Mouse (Mus musculus) cortical plate, adult 2 months (tissue): ENCODE data around the gene Ccdc33. TPM values are rescaled to one million over a fixed set of nuclear protein-coding genes. Genes with fewer than 3 reads are reported as not detected.

Experiments used
- H3K27ac ChIP-seq: fragments of 200-500 bp; 2 replicates; pipeline ENCODE4 v1.5.1; 2012; ENCODE audit warnings: low read length, control low read depth, inconsistent platforms; ENCODE audit not compliant: insufficient read depth
- H3K4me1 ChIP-seq: fragments of 200-500 bp; 2 replicates; pipeline ENCODE4 v1.6.1; 2011; ENCODE audit warnings: low read length; ENCODE audit not compliant: control insufficient read depth, insufficient read depth
- H3K4me3 ChIP-seq: fragments of 200-500 bp; 2 replicates; pipeline ENCODE4 v1.5.1; 2011; ENCODE audit warnings: mild to moderate bottlenecking, low read length, control low read depth; ENCODE audit not compliant: insufficient read depth
- CTCF ChIP-seq: fragments of 200-500 bp; IDR thresholded peaks from 2 replicates; pipeline ENCODE4 v1.5.1; 2011; ENCODE audit warnings: mild to moderate bottlenecking, control low read depth, low read length; ENCODE audit not compliant: insufficient read depth; ENCODE audit errors: extremely low read depth
- POLR2A ChIP-seq: fragments of 200-500 bp; IDR thresholded peaks from 2 replicates; pipeline ENCODE4 v1.6.1; 2011; ENCODE audit warnings: mild to moderate bottlenecking, low read length, control low read depth; ENCODE audit not compliant: insufficient read depth; ENCODE audit errors: extremely low read depth
- polyA plus RNA-seq: library from polyadenylated mRNA; depleted of rRNA; stranded (reverse); fragments of >200 nt; gene quantifications from 2 replicates; pipeline ENCODE4 v1.2.3, GENCODE M21; 2012

Gene Ccdc33
- polyA plus RNA-seq, 1 experiment = 1.7 TPM

DNA sequence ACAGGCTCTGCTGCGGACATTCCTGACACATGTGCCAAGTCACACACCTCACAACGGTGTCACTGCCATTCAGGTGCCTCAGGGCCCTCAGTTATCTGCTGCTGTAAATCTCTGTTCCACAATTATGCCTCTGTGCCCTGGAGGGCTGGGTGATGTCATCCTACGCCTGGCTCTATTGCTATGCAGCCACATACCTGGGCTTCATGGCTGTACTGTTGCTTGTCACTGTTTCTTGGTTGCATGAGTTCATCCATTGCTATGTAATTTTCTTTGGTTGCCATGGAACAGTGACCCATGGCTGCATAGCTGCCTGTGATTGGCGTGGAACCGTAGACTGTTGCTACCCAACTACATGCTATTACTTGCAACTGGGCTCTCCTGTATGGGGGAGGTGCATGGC lies 63.0 kb downstream of the Ccdc33 start:
- no peak overlapping the region for H3K27ac ChIP-seq
- H3K4me3 ChIP-seq = no peak overlapping the region
- no peak for TF ChIP-seq POLR2A
- 0 out of 2 replicates have a peak, but pooled peaks cover 4% of the 10 kb centered on the region for H3K4me1 ChIP-seq

DNA sequence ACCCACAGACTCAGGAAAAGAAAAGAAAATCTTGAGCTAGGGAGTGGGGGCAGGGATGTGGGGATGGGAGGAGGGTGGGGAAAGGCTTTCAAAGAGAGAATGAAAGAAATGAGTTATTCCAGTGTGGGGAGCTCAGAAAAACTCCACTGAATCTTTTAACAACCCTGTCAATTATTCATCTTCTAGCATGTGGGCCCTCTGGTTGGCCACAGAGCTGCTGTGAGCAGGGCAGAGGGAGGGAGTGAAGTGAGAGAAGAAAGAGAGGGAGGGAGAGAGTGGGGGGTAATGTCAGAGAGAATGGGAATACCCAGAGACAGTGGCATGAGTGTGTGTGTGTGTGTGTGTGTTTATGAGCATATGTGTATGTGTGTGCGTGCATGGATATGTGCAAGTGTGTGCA lies 64.6 kb downstream of the Ccdc33 start:
- TF ChIP-seq CTCF = no peak
- TF ChIP-seq POLR2A = no peak
- no peak overlapping the region for H3K27ac ChIP-seq
- H3K4me1 ChIP-seq = peaks cover 3% of the 10 kb centered on the region; the same call in 1 of the 2 replicates
- H3K4me3 ChIP-seq = no peak overlapping the region

DNA sequence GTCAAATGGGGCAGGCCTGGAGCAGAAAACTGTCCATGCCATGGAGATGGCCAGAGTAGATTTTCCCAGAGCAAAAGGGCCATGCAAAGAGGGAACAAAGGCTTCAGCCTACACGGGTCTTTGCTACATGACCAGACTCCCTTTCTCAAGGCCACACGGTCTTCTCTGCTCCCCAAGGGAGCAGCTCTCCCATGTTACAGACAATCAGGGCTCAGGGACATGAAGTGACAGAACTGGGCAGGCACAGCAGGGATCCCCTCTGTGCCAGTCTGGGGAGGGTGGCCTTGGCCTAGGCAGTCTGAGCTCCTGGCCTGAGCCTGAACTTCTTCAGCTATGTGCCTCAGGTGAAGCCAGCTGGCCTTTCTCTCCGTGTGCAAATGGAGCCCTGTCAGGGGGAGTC lies 65.1 kb downstream of the Ccdc33 start:
- no peak overlapping the region for H3K27ac ChIP-seq
- H3K4me1 ChIP-seq = peaks cover 3% of the 10 kb centered on the region; the same call in 1 of the 2 replicates
- TF ChIP-seq POLR2A (no peak), CTCF (no peak)
- no peak overlapping the region for H3K4me3 ChIP-seq

DNA sequence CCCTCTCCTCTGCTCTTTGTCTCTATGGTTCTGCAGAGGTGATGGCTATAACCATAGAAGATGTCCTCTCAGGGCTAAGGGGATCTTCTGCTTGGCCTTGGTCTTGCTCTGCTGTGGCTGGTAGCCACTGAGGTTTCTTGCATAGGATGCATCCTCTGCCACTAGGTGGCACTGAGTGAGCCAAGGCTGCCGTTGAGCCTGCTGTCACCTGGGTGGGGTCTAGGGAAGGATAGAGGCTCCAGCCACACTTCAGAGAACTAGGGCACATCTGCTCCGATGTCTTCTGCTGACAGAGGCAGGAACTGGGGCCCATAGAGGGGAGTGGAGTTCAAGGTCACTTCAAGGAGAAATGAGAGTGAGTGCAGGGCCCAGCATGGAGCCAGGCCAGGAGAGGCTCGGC lies 65.5 kb downstream of the Ccdc33 start:
- peaks cover 3% of the 10 kb centered on the region; the same call in 1 of the 2 replicates for H3K4me1 ChIP-seq
- TF ChIP-seq CTCF (peak; percentile 81), POLR2A (no peak)
- no peak overlapping the region for H3K4me3 ChIP-seq
- no peak overlapping the region for H3K27ac ChIP-seq

DNA sequence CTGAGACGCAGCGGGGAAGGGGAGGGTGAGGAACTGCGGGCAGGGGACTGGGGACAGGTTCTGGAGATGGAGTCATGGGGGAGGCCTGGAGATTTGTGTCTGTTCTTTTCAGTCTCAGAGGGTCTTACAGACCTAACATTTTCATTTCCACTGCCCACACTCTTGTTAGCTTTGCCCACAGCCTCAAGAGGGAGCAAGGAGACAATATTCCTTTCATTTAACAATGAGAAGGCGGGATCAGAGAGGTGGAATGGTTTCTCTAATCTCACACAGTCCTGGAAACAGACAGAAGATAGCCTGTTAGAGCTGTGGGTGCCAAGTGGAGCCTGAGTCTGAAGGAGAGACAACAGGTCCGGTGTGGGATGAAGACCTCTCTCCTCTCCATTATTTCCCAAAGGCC lies 66.7 kb downstream of the Ccdc33 start:
- H3K27ac ChIP-seq = no peak overlapping the region

DNA sequence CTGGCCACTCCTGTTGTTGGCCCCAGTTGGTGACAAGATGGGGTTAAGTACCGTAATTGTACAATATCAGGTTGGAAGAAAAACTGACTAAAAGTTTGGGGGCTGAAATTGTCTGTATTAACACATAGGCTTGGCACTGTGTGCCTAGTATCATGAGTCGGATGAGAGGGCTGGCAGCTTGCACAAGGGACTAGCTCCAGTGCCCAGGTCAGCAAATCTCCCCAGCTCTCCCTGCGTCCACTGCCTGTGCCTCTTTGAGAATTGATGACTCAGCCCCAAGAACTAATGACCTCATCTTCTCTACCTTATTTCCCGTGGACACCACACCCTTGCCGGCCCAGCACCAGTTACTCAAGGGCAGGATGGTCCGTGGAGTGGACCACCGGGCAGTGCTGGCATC lies 68.8 kb downstream of the Ccdc33 start:
- Histone ChIP-seq H3K4me3 (no peak overlapping the region), H3K4me1 (peaks cover 3% of the 10 kb centered on the region; the same call in 1 of the 2 replicates), H3K27ac (no peak overlapping the region)
- TF ChIP-seq POLR2A (no peak), CTCF (no peak)

More for the DNA sequence above, 66.7 kb downstream of the Ccdc33 start:
- no peak overlapping the region for H3K4me3 ChIP-seq
- TF ChIP-seq POLR2A (no peak), CTCF (peak; percentile 52; the same call in 1 of the 2 replicates)
- peaks cover 3% of the 10 kb centered on the region; the same call in 1 of the 2 replicates for H3K4me1 ChIP-seq

DNA sequence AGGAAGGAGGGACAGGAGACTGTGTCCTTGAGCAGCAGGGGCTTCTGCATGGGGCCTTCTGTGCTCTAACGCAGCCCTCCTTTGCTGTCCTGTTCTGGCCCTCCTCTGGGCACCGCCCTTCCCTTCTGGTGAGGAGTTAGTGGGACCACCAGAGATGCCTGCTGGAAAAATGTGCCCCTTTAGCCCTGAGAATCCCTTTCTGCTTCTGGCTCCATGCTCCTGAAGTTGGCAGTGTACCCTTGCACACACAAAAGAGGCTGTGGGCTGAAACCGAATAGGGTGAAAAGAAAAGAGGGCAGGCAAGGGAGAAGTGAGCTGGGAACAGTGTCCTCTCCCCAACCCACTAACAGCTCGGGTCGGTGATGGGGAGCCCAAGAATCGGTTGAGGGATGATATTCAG lies 69.4 kb downstream of the Ccdc33 start:
- no peak overlapping the region for H3K27ac ChIP-seq
- no peak overlapping the region for H3K4me3 ChIP-seq
- TF ChIP-seq POLR2A = no peak
- no peak for TF ChIP-seq CTCF
- H3K4me1 ChIP-seq = peaks cover 3% of the 10 kb centered on the region; the same call in 1 of the 2 replicates

DNA sequence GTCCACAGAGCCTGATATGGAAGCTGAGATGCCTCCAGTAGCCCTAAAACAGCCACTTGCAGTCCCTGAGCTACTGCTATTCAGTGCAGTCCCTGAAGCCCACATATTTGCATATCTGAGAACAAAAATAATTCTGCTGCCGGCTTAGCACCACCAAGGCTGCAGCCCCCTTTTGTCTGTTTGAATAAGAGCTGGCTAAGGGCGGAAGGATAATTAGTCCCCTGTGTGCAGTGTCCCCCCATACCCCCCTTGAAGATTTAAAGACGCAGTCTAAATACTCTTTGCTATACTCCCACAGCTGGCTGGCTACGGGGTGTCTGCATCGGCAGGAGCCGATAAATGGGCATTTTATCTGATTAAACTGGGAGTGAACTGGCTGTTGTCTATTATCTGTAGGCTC lies 70.0 kb downstream of the Ccdc33 start:
- TF ChIP-seq CTCF = no peak
- no peak for TF ChIP-seq POLR2A
- H3K27ac ChIP-seq = no peak overlapping the region
- peaks cover 2% of the 10 kb centered on the region; the same call in 1 of the 2 replicates for H3K4me1 ChIP-seq
- no peak overlapping the region for H3K4me3 ChIP-seq

DNA sequence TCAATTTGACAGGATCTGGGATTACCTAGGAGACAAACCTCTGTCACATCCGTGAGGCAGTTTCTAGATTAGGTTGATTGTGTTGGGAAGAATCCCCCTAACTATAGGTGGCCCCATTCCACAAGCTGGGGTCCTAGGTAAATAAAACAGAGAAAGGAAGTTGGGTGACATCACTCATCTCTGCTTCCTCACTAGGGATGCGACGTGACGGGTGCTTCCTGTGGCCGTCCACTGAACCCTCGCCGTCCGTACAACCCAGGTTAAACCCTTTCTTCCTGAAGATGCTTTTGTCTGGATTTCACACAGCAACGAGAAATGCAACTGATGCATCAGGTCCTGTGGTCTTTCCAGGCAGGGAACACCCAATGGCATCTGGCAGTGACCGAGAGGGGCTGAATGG lies 71.6 kb downstream of the Ccdc33 start:
- Histone ChIP-seq H3K27ac (no peak overlapping the region), H3K4me3 (no peak overlapping the region), H3K4me1 (no peaks in the 10 kb centered on the region; the same call in 1 of the 2 replicates)
- TF ChIP-seq POLR2A (no peak), CTCF (no peak)

DNA sequence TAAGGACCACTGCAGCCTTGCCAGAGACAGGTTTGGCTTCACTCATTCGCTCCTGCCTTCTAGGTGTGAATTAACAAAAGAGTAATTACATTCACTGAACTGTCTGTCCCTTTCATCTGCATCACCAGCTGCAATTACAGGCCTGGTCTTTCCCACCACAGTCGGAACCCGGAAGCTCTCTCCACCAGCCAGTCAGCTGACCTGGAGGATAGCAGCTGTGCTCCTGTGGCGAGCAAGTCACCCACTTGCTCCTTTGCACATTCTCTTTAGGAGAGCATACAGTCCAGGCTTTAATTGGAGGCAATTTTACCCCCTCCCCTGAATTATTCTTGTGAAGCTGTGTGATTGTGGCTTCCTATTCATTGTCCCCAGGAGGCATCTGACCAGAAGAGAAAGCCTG lies 73.0 kb downstream of the Ccdc33 start:
- TF ChIP-seq POLR2A = no peak
- Histone ChIP-seq H3K4me1 (peaks cover 5% of the 10 kb centered on the region), H3K27ac (no peak overlapping the region), H3K4me3 (no peak overlapping the region)

DNA sequence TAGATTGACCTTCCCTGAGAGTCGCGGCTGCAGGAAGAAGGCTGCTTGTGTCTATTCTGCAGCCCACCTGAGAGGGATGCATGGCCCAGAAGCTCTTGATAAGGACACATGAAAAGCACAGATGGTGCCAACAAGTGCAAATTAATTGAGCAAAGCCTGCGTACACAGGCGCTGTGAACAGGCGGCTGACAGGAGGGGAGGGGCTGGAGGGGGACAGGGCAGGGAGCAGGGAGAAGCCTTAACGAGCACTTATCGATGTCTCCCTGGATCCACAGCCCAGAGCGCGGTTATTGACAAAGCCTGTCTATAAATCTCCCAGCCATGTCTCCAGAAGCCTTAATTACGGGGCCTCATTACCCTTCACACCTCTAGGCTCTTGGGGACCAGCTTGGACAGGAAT lies 73.8 kb downstream of the Ccdc33 start:
- no peak overlapping the region for H3K4me3 ChIP-seq
- peaks cover 5% of the 10 kb centered on the region for H3K4me1 ChIP-seq
- H3K27ac ChIP-seq = no peak overlapping the region
- no peak for TF ChIP-seq POLR2A
- no peak for TF ChIP-seq CTCF
